Mouse (Mus musculus) adrenal gland, postnatal 25 days (tissue): ENCODE measurements around the gene Atp6v1d. TPM values are rescaled to one million over a fixed set of nuclear protein-coding genes. Genes with fewer than 3 reads are reported as not detected.

ENCODE experiments used
- DNase-seq: peaks from one replicate; pipeline ENCODE4 v3.0.0; 2021; ENCODE audit warnings: mixed read lengths
- total RNA-seq: library from RNA; stranded (reverse); gene quantifications from 2 replicates; pipeline ENCODE4 v1.2.3, GENCODE M21; 2021

The Atp6v1d gene
- total RNA-seq, 1 experiment from 2014 or later, result 76.4 TPM

GRCm38 (mm10) chr12:78790791-78791190 lies 70.6 kb downstream of the Atp6v1d start:
- no peak for DNase-seq

Other genes with a start within 250 kb of the Atp6v1d start
- gene Fam71d, start 170.1 kb downstream of the Atp6v1d start, total RNA-seq, result 0.39 and 0.52 TPM in 2 replicates
- 32.3 and 36.1 TPM in 2 replicates for gene Mpp5, start 112.7 kb downstream of the Atp6v1d start, total RNA-seq
- 88.3 and 95.0 TPM in 2 replicates for gene Eif2s1, start 181 bp upstream of the Atp6v1d start, total RNA-seq
- gene Plek2, start 45.3 kb upstream of the Atp6v1d start, total RNA-seq, result not detected in 2 replicates
- 5.2 and 9.0 TPM in 2 replicates for gene Tmem229b, start 146.0 kb upstream of the Atp6v1d start, total RNA-seq
- gene Plekhh1, start 167.5 kb upstream of the Atp6v1d start, total RNA-seq, result 1.8 and 2.1 TPM in 2 replicates
- gene Pigh, start 228.0 kb upstream of the Atp6v1d start, total RNA-seq, result 10.6 and 12.2 TPM in 2 replicates